Mouse (Mus musculus) heart, embryonic 10.5 days (tissue): ENCODE results near the gene Ube2l3. TPM values are rescaled to one million over a fixed set of nuclear protein-coding genes. Genes with fewer than 3 reads are reported as not detected.
A peak's percentile ranks its signal among the peaks of the same experiment; 100 is the strongest.

Source experiments
- DNase-seq: peaks from one replicate; pipeline ENCODE4 v3.0.0-alpha.2; 2017; ENCODE audit warnings: low spot score
- H3K27ac ChIP-seq: fragments of 300-500 bp; sonication (generic); 2 replicates; pipeline ENCODE4 v1.5.1; 2016; ENCODE audit warnings: mild to moderate bottlenecking
- H3K27me3 ChIP-seq: fragments of 300-500 bp; sonication (generic); 2 replicates; pipeline ENCODE4 v1.6.1; 2016; ENCODE audit warnings: mild to moderate bottlenecking; ENCODE audit not compliant: poor library complexity, insufficient read depth, severe bottlenecking
- H3K36me3 ChIP-seq: fragments of 300-500 bp; sonication (generic); 2 replicates; pipeline ENCODE4 v1.6.1; 2016; ENCODE audit warnings: mild to moderate bottlenecking, moderate library complexity
- H3K4me1 ChIP-seq: fragments of 300-500 bp; sonication (generic); 2 replicates; pipeline ENCODE4 v1.6.1; 2016; ENCODE audit warnings: mild to moderate bottlenecking
- H3K4me3 ChIP-seq: fragments of 300-500 bp; sonication (generic); 2 replicates; pipeline ENCODE4 v1.5.1; 2016; ENCODE audit warnings: mild to moderate bottlenecking, moderate library complexity
- H3K9me3 ChIP-seq: fragments of 300-500 bp; sonication (generic); 2 replicates; pipeline ENCODE4 v1.6.1; 2016; ENCODE audit warnings: mild to moderate bottlenecking, moderate library complexity
- WGBS: fragments of 180-500 bp; shearing (Covaris S2); methylation state at CpG from one replicate; pipeline ENCODE4 v1.1.7; 2016; 5-methylcytosine and 5-hydroxymethylcytosine counted together
- polyA plus RNA-seq: library from polyadenylated mRNA; unstranded; fragments of >200 nt; fragmentation: Nextera tagmentation; extraction: Ambion mirVana; gene quantifications from 2 replicates; pipeline ENCODE4 v1.2.1, GENCODE M21; 2016

Ube2l3 gene
- polyA plus RNA-seq, 1 experiment from 2014 or later: 377 TPM

DNA sequence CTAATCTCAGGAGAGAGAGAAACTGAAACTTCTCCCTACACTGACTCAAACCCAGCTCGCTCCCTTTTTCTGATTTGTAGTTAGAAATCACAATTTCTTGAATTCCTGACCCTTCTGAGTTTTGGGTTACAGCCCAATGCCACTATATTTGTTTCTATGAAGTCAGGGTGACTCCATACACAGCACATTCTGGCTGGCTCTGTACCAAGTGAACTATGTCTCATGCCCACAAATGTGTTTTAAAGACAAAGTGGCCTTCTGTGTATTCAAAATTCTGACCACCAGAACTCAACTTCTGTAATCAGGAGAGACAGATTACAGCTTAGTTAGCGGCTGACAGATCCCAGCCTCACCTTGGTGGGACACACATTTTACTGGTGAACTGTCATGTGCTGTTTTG, 48.1 kb downstream of the Ube2l3 start:
- WGBS: 91% methylated on average over 2 of the region's 2 CpGs
- Histone ChIP-seq H3K9me3 (no peaks in the 10 kb centered on the region), H3K4me1 (no peaks in the 10 kb centered on the region), H3K27me3 (no peaks in the 10 kb centered on the region), H3K36me3 (peaks cover 78% of the 10 kb centered on the region), H3K4me3 (no peak overlapping the region), H3K27ac (no peak overlapping the region)
- no peak for DNase-seq

- Histone ChIP-seq H3K27ac (no peak overlapping the region), H3K4me3 (no peak overlapping the region), H3K9me3 (no peaks in the 10 kb centered on the region), H3K27me3 (no peaks in the 10 kb centered on the region; the same call in 1 of the 2 replicates), H3K36me3 (peaks cover 53% of the 10 kb centered on the region), H3K4me1 (peaks cover 14% of the 10 kb centered on the region)
- WGBS: 92% methylated on average over 4 of the region's 4 CpGs
- DNase-seq: no peak
These were observed 50.6 kb downstream of the Ube2l3 start for GRCm38 (mm10) chr16:17151874-17152273.

DNA sequence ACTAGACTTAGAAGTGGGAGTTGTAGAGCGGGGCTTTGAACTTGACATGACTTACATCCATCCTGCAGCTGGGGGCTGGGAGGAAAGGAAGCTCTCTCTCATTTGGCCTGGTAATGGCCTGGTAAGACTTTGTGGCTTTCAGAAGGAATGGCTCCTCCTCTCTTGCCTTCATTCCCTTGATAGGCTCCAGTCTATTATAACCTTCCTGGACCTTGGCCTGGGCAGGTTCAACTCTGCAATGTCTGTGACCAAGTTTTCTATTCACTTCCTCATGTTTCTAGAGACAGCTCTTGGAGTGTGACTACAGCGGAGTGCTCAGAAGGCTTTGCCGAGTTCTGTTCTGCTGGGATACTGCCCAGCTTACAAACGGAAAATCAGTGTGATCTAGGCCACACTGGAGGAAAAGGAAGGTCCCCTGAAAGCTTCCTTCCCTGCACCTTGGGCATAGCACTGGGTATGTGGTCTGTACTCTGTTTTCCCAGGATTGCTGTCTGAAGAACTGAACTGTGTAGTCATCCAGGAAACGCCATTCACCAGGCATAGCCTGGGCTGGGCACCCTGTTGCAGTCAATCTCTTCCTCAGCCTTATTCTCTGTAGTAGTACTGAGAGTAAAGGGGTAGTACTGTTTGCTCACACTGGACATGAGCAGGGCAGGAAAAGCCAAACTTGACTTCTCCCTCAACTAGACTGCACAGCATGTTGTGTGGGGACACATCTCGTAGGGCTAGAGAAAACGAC, 51.8 kb downstream of the Ube2l3 start:
- Histone ChIP-seq H3K27me3 (no peaks in the 10 kb centered on the region; the same call in 1 of the 2 replicates), H3K4me1 (peaks cover 16% of the 10 kb centered on the region), H3K9me3 (no peaks in the 10 kb centered on the region), H3K36me3 (peaks cover 46% of the 10 kb centered on the region), H3K27ac (no peak overlapping the region), H3K4me3 (no peak overlapping the region)
- WGBS: 77% methylated on average over 7 of the region's 7 CpGs
- DNase-seq: no peak

DNA sequence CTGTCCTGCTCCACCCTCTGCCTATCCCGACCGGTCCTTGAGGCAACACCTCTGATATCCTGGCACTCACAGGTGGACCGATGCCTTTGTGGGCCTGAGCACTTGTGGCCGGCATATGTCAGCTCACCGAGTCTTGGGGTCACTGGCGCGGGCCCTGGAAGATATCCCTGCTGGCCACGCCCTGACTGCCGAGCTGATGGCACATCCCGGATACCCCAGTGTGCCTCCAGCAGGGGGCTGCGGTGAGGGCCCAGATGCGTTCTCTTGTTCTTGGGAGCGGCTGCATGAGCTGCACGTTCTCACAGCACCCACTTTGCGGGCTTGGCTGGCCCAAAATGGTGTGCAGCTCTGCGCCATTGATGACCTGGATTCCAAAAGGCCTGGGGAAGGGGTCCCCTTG, 54.4 kb downstream of the Ube2l3 start:
- Histone ChIP-seq H3K9me3 (no peaks in the 10 kb centered on the region), H3K4me3 (peak overlapping the region; percentile 74), H3K4me1 (peaks cover 16% of the 10 kb centered on the region), H3K27ac (peak overlapping the region; percentile 83; the same call in 1 of the 2 replicates), H3K27me3 (no peaks in the 10 kb centered on the region; the same call in 1 of the 2 replicates), H3K36me3 (peaks cover 24% of the 10 kb centered on the region)
- DNase-seq: peak; percentile 89
- 8% methylated on average over 16 of the region's 16 CpGs for WGBS

DNA sequence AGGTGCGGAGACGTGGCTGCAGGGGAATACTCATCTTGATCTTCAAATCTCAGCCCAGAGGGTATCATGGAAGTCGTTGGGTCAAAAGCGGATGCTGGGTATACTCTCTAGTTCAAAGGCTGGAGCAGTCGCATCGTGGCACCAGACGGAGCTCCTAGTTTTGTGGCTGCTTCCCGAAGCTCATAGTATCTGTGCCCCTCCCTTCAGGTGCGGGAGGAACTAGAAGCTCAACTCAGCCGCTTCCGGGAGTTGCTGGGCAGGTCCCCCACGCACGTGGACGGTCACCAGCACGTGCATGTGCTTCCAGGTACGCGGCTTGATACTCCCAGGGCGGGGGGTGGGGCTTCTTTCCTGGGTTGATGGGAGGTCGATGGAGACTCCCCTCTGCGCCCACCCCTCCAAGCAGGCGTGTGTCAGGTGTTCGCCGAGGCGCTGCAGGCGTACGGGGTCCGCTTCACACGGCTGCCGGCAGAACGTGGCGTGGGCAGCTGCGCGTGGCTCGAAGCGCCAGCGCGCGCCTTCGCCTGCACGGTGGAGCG, 55.0 kb downstream of the Ube2l3 start:
- Histone ChIP-seq H3K4me1 (peaks cover 16% of the 10 kb centered on the region), H3K27me3 (no peaks in the 10 kb centered on the region; the same call in 1 of the 2 replicates), H3K9me3 (no peaks in the 10 kb centered on the region), H3K36me3 (peaks cover 18% of the 10 kb centered on the region), H3K27ac (peak overlapping the region; percentile 83), H3K4me3 (peak overlapping the region; percentile 74)
- under 1% methylated on average over 41 of the region's 41 CpGs for WGBS
- peak; percentile 77 for DNase-seq

DNA sequence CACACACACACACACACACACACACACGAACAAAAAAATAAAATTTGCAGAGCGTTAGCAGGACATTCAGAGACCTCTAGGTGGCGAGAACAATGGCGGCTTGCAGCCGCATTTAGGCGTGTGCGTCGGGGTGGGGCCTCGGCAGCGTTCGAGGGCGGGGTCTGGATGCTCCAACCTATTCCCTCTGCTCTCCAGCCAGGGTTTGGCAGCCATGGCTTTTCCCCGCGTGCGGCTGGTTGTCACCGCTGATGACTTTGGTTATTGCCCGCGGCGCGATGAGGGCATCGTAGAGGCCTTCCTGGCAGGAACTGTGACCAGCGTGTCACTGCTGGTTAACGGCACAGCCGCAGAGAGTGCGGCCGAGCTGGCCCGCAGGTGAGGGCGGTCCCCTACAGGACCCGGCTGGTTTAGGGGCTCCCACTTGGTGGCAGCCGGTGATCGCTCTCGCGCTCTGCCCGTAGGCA, 55.6 kb downstream of the Ube2l3 start, which contains the start of gene Ccdc116:
Ccdc116 (minus strand) TSS at position 458 of the 464 bp plus-strand sequence.
- WGBS: under 1% methylated on average over 34 of the region's 34 CpGs
- peaks cover 12% of the 10 kb centered on the region for H3K36me3 ChIP-seq
- peak within 1 kb of the TSS; percentile 74 for H3K4me3 ChIP-seq
- peak within 1 kb of the TSS; percentile 83 for H3K27ac ChIP-seq
- no peaks in the 10 kb centered on the region for H3K9me3 ChIP-seq
- H3K27me3 ChIP-seq: no peaks in the 10 kb centered on the region; the same call in 1 of the 2 replicates
- DNase-seq: peak; percentile 94
- peaks cover 16% of the 10 kb centered on the region for H3K4me1 ChIP-seq

GRCm38 (mm10) chr16:17144339-17144738, 58.1 kb downstream of the Ube2l3 start, which contains the start of gene Ydjc:
Gene Ydjc (plus strand): TSS chr16:17144621.
- no peak within 1 kb of the TSS for H3K27ac ChIP-seq
- no peaks in the 10 kb centered on the region; the same call in 1 of the 2 replicates for H3K27me3 ChIP-seq
- no peaks in the 10 kb centered on the region for H3K9me3 ChIP-seq
- WGBS: 18% methylated on average over 7 of the region's 7 CpGs
- no peaks in the 10 kb centered on the region for H3K36me3 ChIP-seq
- no peak for DNase-seq
- H3K4me1 ChIP-seq: peaks cover 16% of the 10 kb centered on the region
- no peak within 1 kb of the TSS for H3K4me3 ChIP-seq

GRCm38 (mm10) chr16:17137355-17137754, 65.1 kb downstream of the Ube2l3 start:
- Histone ChIP-seq H3K27me3 (no peaks in the 10 kb centered on the region), H3K27ac (no peak overlapping the region), H3K4me1 (peaks cover 6% of the 10 kb centered on the region), H3K9me3 (no peaks in the 10 kb centered on the region), H3K36me3 (no peaks in the 10 kb centered on the region), H3K4me3 (no peak overlapping the region)
- DNase-seq: no peak
- WGBS: 83% methylated on average over 15 of the region's 15 CpGs

- H3K9me3 ChIP-seq: no peaks in the 10 kb centered on the region
- no peaks in the 10 kb centered on the region; the same call in 1 of the 2 replicates for H3K36me3 ChIP-seq
- peak overlapping the region; percentile 90 for H3K27ac ChIP-seq
- no peaks in the 10 kb centered on the region for H3K27me3 ChIP-seq
- 51% methylated on average over 7 of the region's 7 CpGs for WGBS
- no peak for DNase-seq
- H3K4me3 ChIP-seq: peak overlapping the region; percentile 79
- H3K4me1 ChIP-seq: peaks cover 18% of the 10 kb centered on the region
These were observed 69.6 kb downstream of the Ube2l3 start for GRCm38 (mm10) chr16:17132906-17133200.

- H3K9me3 ChIP-seq: no peaks in the 10 kb centered on the region
- under 1% methylated on average over 47 of the region's 47 CpGs for WGBS
- DNase-seq: peak; percentile 99
These were observed 70.2 kb downstream of the Ube2l3 start, which contains the start of gene Sdf2l1 for GRCm38 (mm10) chr16:17132089-17132905. Gene Sdf2l1 (minus strand): TSS chr16:17132383.

GRCm38 (mm10) chr16:17131191-17132088, 71.0 kb downstream of the Ube2l3 start:
- H3K36me3 ChIP-seq: no peaks in the 10 kb centered on the region; the same call in 1 of the 2 replicates
- no peak for DNase-seq
- WGBS: 3% methylated on average over 43 of the region's 43 CpGs
- no peaks in the 10 kb centered on the region for H3K27me3 ChIP-seq
- peak overlapping the region; percentile 79 for H3K4me3 ChIP-seq
- peaks cover 18% of the 10 kb centered on the region for H3K4me1 ChIP-seq
- H3K27ac ChIP-seq: peak overlapping the region; percentile 90
- no peaks in the 10 kb centered on the region for H3K9me3 ChIP-seq

More at GRCm38 (mm10) chr16:17132089-17132905, 70.2 kb downstream of the Ube2l3 start, which contains the start of gene Sdf2l1:
- H3K27ac ChIP-seq: peak within 1 kb of the TSS; percentile 90
- peaks cover 18% of the 10 kb centered on the region for H3K4me1 ChIP-seq
- no peaks in the 10 kb centered on the region for H3K27me3 ChIP-seq
- H3K4me3 ChIP-seq: peak within 1 kb of the TSS; percentile 79
- H3K36me3 ChIP-seq: no peaks in the 10 kb centered on the region; the same call in 1 of the 2 replicates

DNA sequence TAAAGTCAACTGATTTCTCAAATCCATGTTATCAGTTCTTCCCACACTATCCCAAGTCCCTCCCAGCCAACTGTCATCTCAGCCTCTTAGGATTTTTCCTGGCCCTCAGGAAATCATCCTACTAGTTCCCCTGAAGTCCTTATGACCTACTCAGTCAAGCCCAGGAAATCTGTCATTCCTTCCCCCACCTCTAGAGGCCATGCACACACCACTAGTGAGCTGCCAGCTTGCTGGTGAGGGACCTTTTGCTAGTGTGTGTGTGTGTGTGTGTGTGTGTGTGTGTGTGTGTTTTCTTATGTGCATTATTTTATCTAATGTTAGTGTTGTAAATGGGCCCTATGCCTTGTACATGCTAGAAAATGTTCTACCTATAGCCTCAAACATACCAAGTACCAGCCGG, 75.2 kb downstream of the Ube2l3 start:
- Histone ChIP-seq H3K4me1 (peaks cover 27% of the 10 kb centered on the region), H3K27me3 (no peaks in the 10 kb centered on the region), H3K36me3 (peaks cover 10% of the 10 kb centered on the region), H3K9me3 (no peaks in the 10 kb centered on the region), H3K27ac (no peak overlapping the region), H3K4me3 (no peak overlapping the region)
- WGBS: 94% methylated on average over 1 of the region's 1 CpGs
- peak; percentile 80 for DNase-seq
